Mouse (Mus musculus): Measurements from ENCODE around the gene Dll3. TPM values are rescaled to one million over a fixed set of nuclear protein-coding genes. Genes with fewer than 3 reads are reported as not detected.

Dll3 gene
- polyA plus RNA-seq, 1 experiment from 2014 or later, result 2.3 TPM

DNA sequence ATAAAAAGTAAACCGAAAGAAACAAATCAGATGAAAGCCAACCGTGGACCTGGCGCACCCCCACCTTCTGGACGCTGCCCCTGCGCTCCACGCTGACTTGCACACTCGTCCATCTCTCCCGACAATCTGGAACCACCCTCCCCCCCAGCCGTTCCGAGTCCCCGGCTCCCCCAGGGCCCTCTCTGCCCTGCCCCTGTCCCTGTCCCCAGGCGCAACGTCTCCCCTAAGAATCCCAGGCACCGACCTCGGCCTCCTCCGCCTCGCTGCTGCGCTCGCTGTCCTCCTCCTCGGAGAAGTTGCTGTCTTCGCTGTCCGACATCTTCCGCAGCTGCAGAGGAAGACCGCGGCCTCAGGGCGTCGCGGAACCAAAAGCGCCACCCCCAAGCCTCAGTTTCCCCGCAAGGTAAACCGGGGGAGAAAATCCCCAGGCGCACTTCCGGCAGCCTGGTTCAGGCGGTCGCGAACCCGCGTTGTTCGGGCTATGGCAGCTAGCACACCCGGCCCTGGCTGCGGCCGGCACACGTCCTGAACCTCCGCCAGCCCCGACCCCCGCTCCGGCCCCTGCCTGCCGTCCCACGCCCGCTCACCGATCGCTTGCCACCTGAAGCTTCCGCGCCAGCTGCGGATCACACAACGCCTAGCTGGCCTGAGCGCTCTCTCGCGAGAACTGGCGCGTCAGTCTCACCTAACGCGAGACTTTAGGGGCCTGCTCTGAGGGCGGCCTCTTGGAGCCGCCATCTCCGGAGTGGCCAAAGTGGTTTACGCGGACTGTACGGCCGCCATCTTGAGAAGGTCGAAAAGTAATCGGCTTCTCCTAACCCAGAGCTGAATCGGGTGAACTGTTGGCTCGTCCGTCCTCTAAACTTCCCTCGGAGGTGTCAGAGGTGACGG, 36.3 kb upstream of the Dll3 start, which contains the start of gene Supt5:
Gene Supt5, minus strand, starts transcription at position 639 of the 891 bp plus-strand sequence.
- Histone ChIP-seq H3K36me3 (ENCODE audit: control insufficient read depth, insufficient read depth, low read length) (no peaks in the 10 kb centered on the region), H3K4me2 (ENCODE audit: low read depth, low read length) (peak within 1 kb of the TSS; percentile 64), H3K4me3 (ENCODE audit: low read length) (peak within 1 kb of the TSS; percentile 95), H3K9ac (ENCODE audit: low read depth, low read length) (peak within 1 kb of the TSS; percentile 97), H3K9me3 (ENCODE audit: control insufficient read depth, low read length) (no peaks in the 10 kb centered on the region), H3K27me3 (replicated peaks; ENCODE audit: control insufficient read depth, insufficient read depth, low read length) (no peaks in the 10 kb centered on the region), H3K27ac (ENCODE audit: low read length) (peak within 1 kb of the TSS; percentile 83), H3K4me1 (ENCODE audit: control insufficient read depth, insufficient read depth, low read length) (peaks cover 17% of the 10 kb centered on the region)
- under 1% methylated on average over 76 of the region's 77 CpGs for WGBS
- peak; percentile 98 for ATAC-seq

DNA sequence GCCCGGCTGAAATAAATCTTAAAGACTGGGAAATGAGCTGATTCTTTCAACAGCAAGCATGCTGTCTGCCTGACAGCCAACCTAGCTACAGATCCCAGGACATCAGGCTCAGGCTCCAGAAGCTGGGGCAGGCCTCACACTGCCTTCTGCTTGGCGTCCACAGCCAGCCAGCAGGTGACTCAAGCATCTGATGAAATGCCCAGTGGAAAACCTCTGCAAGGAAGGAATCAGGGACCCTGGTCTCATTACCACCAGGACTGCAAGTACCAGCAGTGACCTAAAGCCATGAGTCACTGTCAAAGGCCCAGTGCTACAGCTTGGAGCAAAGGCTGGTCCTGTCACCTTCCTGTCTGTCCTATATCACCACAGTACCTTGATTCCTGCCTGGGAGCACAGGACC, 33.4 kb upstream of the Dll3 start:
- peaks cover 7% of the 10 kb centered on the region; the same call in 1 of the 2 replicates for H3K36me3 ChIP-seq (ENCODE audit: control insufficient read depth, insufficient read depth, low read length)
- no peak overlapping the region for H3K4me3 ChIP-seq (ENCODE audit: low read length)
- no peaks in the 10 kb centered on the region for H3K27me3 ChIP-seq (replicated peaks; ENCODE audit: control insufficient read depth, insufficient read depth, low read length)
- no peak for ATAC-seq
- H3K4me1 ChIP-seq (ENCODE audit: control insufficient read depth, insufficient read depth, low read length), result peaks cover 7% of the 10 kb centered on the region
- no peak overlapping the region for H3K27ac ChIP-seq (ENCODE audit: low read length)
- H3K9me3 ChIP-seq (ENCODE audit: control insufficient read depth, low read length), result no peaks in the 10 kb centered on the region
- H3K4me2 ChIP-seq (ENCODE audit: low read depth, low read length), result no peak overlapping the region
- H3K9ac ChIP-seq (ENCODE audit: low read depth, low read length), result no peak overlapping the region
- 92% methylated on average over 2 of the region's 2 CpGs for WGBS

GRCm38 (mm10) chr7:28334534-28334933, 32.5 kb upstream of the Dll3 start:
- no peak overlapping the region for H3K4me3 ChIP-seq (ENCODE audit: low read length)
- no peaks in the 10 kb centered on the region for H3K27me3 ChIP-seq (replicated peaks; ENCODE audit: control insufficient read depth, insufficient read depth, low read length)

GRCm38 (mm10) chr7:28328260-28328659, 26.2 kb upstream of the Dll3 start:
- H3K36me3 ChIP-seq (ENCODE audit: control insufficient read depth, insufficient read depth, low read length), result peaks cover 33% of the 10 kb centered on the region
- no peak overlapping the region for H3K4me2 ChIP-seq (ENCODE audit: low read depth, low read length)
- H3K4me1 ChIP-seq (ENCODE audit: control insufficient read depth, insufficient read depth, low read length), result no peaks in the 10 kb centered on the region
- no peaks in the 10 kb centered on the region for H3K9me3 ChIP-seq (ENCODE audit: control insufficient read depth, low read length)
- no peak for ATAC-seq
- H3K27me3 ChIP-seq (replicated peaks; ENCODE audit: control insufficient read depth, insufficient read depth, low read length), result no peaks in the 10 kb centered on the region
- no peak overlapping the region for H3K9ac ChIP-seq (ENCODE audit: low read depth, low read length)
- H3K27ac ChIP-seq (ENCODE audit: low read length), result no peak overlapping the region
- H3K4me3 ChIP-seq (ENCODE audit: low read length), result no peak overlapping the region
- 95% methylated on average over 2 of the region's 2 CpGs for WGBS

More at GRCm38 (mm10) chr7:28334534-28334933, 32.5 kb upstream of the Dll3 start:
- 91% methylated on average over 4 of the region's 4 CpGs for WGBS
- Histone ChIP-seq H3K4me1 (ENCODE audit: control insufficient read depth, insufficient read depth, low read length) (peaks cover 7% of the 10 kb centered on the region), H3K4me2 (ENCODE audit: low read depth, low read length) (no peak overlapping the region), H3K9me3 (ENCODE audit: control insufficient read depth, low read length) (no peaks in the 10 kb centered on the region), H3K27ac (ENCODE audit: low read length) (no peak overlapping the region), H3K9ac (ENCODE audit: low read depth, low read length) (no peak overlapping the region), H3K36me3 (ENCODE audit: control insufficient read depth, insufficient read depth, low read length) (peaks cover 14% of the 10 kb centered on the region)
- ATAC-seq, result no peak

DNA sequence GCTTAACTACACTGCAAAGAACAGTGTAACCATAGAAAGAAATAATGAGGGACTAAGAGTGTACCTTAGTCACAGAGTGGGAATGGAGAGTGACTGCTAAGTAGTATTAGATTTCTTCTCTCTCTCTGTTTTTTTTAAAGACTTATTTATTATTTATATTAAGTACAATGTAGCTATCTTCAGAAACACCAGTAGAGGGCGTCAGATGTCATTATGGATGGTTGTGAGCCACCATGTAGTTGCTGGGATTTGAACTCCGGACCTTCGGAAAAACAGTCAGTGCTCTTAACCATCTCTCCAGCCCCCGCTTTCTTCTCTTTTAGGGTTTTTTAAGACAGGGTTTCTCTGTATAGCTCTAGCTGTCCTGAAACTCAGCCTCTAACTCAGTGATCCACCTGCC, 24.4 kb upstream of the Dll3 start:
- 81% methylated on average over 4 of the region's 4 CpGs for WGBS
- H3K36me3 ChIP-seq (ENCODE audit: control insufficient read depth, insufficient read depth, low read length), result peaks cover 35% of the 10 kb centered on the region

DNA sequence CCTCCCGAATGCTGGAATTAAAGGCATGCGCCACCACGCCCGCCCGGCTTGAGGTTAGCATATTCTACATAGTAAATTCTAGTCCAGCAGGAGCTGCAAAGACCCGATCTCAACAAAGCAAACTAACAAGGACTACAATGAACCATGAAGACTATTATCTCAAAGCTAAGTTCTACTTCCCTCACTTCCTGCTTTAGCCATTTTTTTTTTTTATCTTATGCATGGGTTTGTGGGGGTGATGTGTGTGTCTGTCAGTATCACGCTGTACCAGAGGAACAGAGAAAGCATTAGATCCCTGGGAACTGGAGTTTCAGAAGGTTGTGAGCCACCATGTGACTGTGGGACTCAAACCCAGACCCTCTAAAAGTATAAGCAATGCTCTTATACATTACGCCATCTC, 23.3 kb upstream of the Dll3 start:
- Histone ChIP-seq H3K9me3 (ENCODE audit: control insufficient read depth, low read length) (no peaks in the 10 kb centered on the region), H3K4me3 (ENCODE audit: low read length) (no peak overlapping the region), H3K36me3 (ENCODE audit: control insufficient read depth, insufficient read depth, low read length) (peaks cover 29% of the 10 kb centered on the region), H3K27me3 (replicated peaks; ENCODE audit: control insufficient read depth, insufficient read depth, low read length) (no peaks in the 10 kb centered on the region), H3K4me2 (ENCODE audit: low read depth, low read length) (no peak overlapping the region), H3K9ac (ENCODE audit: low read depth, low read length) (no peak overlapping the region), H3K4me1 (ENCODE audit: control insufficient read depth, insufficient read depth, low read length) (no peaks in the 10 kb centered on the region), H3K27ac (ENCODE audit: low read length) (no peak overlapping the region)
- WGBS, result 95% methylated on average over 8 of the region's 8 CpGs
- no peak for ATAC-seq

More for the DNA sequence above, 24.4 kb upstream of the Dll3 start:
- Histone ChIP-seq H3K27me3 (replicated peaks; ENCODE audit: control insufficient read depth, insufficient read depth, low read length) (no peaks in the 10 kb centered on the region), H3K27ac (ENCODE audit: low read length) (no peak overlapping the region), H3K4me1 (ENCODE audit: control insufficient read depth, insufficient read depth, low read length) (no peaks in the 10 kb centered on the region), H3K4me2 (ENCODE audit: low read depth, low read length) (no peak overlapping the region), H3K4me3 (ENCODE audit: low read length) (no peak overlapping the region), H3K9ac (ENCODE audit: low read depth, low read length) (no peak overlapping the region), H3K9me3 (ENCODE audit: control insufficient read depth, low read length) (no peaks in the 10 kb centered on the region)
- no peak for ATAC-seq

DNA sequence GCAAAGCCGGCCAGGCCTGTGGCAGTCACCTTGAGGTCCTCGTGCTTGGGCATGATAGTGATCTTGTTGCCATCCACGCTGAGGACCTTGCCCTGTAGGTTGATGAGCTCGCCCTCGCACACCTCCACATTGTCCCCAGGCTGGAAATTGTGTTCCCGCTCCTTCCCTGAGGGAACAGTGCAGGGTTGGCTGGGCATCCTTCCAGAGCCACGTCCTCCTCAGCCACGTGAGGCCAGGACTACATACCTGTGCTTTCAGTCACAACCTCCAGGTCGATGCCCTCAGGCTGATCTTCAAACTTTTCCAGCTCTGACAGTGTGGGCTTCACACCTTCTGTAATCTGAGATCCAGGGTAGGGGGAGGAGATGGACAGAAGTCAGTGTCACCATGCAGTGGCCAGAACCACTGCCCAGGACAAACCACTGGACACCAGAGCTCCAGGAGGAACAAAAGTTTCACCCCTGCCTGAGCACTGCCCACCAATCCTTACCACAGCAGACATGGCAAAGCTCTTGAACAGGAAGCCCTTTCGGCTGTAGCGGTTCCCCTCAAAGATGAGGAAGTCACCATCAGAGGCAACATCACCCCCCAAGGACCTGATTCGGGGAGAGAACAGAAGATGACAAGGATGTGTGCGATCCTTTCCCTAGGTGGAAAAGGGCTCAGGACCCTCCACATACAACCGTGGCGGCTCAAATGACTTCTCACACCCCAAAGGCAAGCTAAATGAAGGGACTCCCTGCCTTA, 20.1 kb upstream of the Dll3 start:
- no peaks in the 10 kb centered on the region for H3K4me1 ChIP-seq (ENCODE audit: control insufficient read depth, insufficient read depth, low read length)
- H3K9me3 ChIP-seq (ENCODE audit: control insufficient read depth, low read length), result no peaks in the 10 kb centered on the region
- 91% methylated on average over 15 of the region's 15 CpGs for WGBS
- H3K27me3 ChIP-seq (replicated peaks; ENCODE audit: control insufficient read depth, insufficient read depth, low read length), result no peaks in the 10 kb centered on the region
- H3K4me2 ChIP-seq (ENCODE audit: low read depth, low read length), result no peak overlapping the region
- no peak overlapping the region for H3K9ac ChIP-seq (ENCODE audit: low read depth, low read length)
- H3K36me3 ChIP-seq (ENCODE audit: control insufficient read depth, insufficient read depth, low read length), result peaks cover 39% of the 10 kb centered on the region
- no peak overlapping the region for H3K27ac ChIP-seq (ENCODE audit: low read length)
- H3K4me3 ChIP-seq (ENCODE audit: low read length), result no peak overlapping the region
- ATAC-seq, result no peak

DNA sequence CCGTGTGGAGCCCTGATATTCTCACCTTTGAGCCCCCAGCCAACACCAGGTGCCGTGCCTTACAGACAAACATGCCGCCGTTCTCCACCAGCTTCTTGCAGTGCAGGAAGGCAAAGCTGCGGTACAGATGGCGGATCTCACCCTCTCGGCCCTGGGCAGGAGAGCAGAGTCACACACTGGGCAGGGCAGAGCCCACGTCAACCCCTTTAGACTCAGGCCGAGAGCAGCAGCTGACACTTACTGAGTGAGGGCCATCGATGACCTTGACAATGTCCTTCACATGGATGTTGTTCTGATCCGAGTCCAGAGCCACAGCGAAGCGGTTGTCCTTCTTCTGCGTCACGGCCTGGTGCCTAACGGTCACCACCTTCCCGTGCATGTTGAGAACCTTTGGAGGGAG, 16.7 kb upstream of the Dll3 start:
- WGBS, result 92% methylated on average over 17 of the region's 17 CpGs
- no peaks in the 10 kb centered on the region for H3K9me3 ChIP-seq (ENCODE audit: control insufficient read depth, low read length)
- H3K27ac ChIP-seq (ENCODE audit: low read length), result no peak overlapping the region
- H3K4me2 ChIP-seq (ENCODE audit: low read depth, low read length), result no peak overlapping the region
- no peaks in the 10 kb centered on the region for H3K4me1 ChIP-seq (ENCODE audit: control insufficient read depth, insufficient read depth, low read length)
- H3K27me3 ChIP-seq (replicated peaks; ENCODE audit: control insufficient read depth, insufficient read depth, low read length), result no peaks in the 10 kb centered on the region
- no peak for ATAC-seq
- H3K4me3 ChIP-seq (ENCODE audit: low read length), result no peak overlapping the region
- peaks cover 38% of the 10 kb centered on the region for H3K36me3 ChIP-seq (ENCODE audit: control insufficient read depth, insufficient read depth, low read length)
- H3K9ac ChIP-seq (ENCODE audit: low read depth, low read length), result no peak overlapping the region

DNA sequence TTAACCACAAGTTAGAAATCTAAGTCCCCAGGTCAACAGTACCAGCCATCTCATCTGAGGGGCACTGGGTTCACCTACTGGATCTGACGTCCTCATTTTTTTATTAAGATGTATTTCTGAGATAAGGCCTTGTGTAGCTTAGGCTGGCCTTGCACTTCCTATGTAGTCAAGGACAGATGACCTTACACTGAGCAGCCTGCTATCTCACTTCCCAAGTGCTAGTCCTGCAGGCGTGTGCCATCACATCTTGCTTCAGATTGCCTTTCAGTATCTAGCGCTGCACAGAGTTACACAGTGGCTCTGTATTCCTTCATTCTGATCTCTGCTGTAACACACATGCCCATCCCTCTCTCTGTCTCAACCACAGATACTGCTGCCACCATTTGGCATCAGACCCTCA, 16.0 kb upstream of the Dll3 start:
- Histone ChIP-seq H3K9me3 (ENCODE audit: control insufficient read depth, low read length) (no peaks in the 10 kb centered on the region), H3K4me1 (ENCODE audit: control insufficient read depth, insufficient read depth, low read length) (no peaks in the 10 kb centered on the region), H3K27ac (ENCODE audit: low read length) (no peak overlapping the region), H3K4me3 (ENCODE audit: low read length) (no peak overlapping the region), H3K9ac (ENCODE audit: low read depth, low read length) (no peak overlapping the region), H3K36me3 (ENCODE audit: control insufficient read depth, insufficient read depth, low read length) (peaks cover 37% of the 10 kb centered on the region), H3K4me2 (ENCODE audit: low read depth, low read length) (no peak overlapping the region), H3K27me3 (replicated peaks; ENCODE audit: control insufficient read depth, insufficient read depth, low read length) (no peaks in the 10 kb centered on the region)
- no peak for ATAC-seq
- WGBS, result 85% methylated on average over 3 of the region's 3 CpGs
